Mouse (Mus musculus): ENCODE measurements around the gene Cela2a. TPM values are rescaled to one million over a fixed set of nuclear protein-coding genes. Genes with fewer than 3 reads are reported as not detected.

Gene Cela2a
- polyA plus RNA-seq (2015; fragmentation: Nextera tagmentation; extraction: Ambion mirVana), result 18.1 and 22.4 TPM in 2 replicates

DNA sequence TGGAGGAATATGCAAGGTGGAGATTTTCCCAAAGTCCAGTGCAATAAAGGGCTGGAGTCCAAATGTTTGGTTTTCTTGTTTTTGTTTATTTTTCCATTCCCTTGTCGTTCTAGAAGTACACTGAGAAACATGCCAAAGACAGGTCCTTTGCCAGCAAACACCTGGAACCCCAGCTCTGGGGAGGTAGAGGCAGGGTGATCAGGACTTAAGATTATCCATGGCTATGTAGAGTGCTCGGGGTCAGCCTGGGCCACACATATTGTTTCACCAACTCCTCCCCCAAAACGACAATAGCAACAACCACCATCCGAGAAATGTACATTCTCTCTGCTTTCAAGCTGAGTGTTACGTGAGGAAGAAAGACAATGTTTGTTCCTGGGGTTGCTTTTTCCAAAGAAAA is at the start of gene Cela2a:
Cela2a (minus strand) TSS at position 101 of the 400 bp plus-strand sequence.
- no peaks in the 10 kb centered on the region for H3K9me3 ChIP-seq (ENCODE audit: control insufficient read depth, low read length)
- H3K9ac ChIP-seq (ENCODE audit: low read length), result no peak within 1 kb of the TSS
- no peak within 1 kb of the TSS for H3K4me2 ChIP-seq (replicated peaks; ENCODE audit: low read depth)
- no peaks in the 10 kb centered on the region for H3K4me1 ChIP-seq (replicated peaks; ENCODE audit: control insufficient read depth, insufficient read depth)
- no peaks in the 10 kb centered on the region for H3K36me3 ChIP-seq (ENCODE audit: control insufficient read depth, insufficient read depth, low read length)
- no peak for ATAC-seq (ENCODE audit: low FRiP score, low TSS enrichment)
- no peaks in the 10 kb centered on the region for H3K27me3 ChIP-seq (ENCODE audit: control insufficient read depth, insufficient read depth, low read length)
- WGBS, result 50% methylated on average over 5 of the region's 5 CpGs
- H3K4me3 ChIP-seq (ENCODE audit: low read depth, low read length), result no peak within 1 kb of the TSS
- DNase-seq (ENCODE audit: low spot score), result no peak
- no peak for TF ChIP-seq EP300 (optimal IDR thresholded peaks at IDR 0.05)
- no peak for TF ChIP-seq CTCF (IDR thresholded peaks at IDR 0.05; ENCODE audit: low read depth)
- H3K27ac ChIP-seq (replicated peaks), result no peak within 1 kb of the TSS

DNA sequence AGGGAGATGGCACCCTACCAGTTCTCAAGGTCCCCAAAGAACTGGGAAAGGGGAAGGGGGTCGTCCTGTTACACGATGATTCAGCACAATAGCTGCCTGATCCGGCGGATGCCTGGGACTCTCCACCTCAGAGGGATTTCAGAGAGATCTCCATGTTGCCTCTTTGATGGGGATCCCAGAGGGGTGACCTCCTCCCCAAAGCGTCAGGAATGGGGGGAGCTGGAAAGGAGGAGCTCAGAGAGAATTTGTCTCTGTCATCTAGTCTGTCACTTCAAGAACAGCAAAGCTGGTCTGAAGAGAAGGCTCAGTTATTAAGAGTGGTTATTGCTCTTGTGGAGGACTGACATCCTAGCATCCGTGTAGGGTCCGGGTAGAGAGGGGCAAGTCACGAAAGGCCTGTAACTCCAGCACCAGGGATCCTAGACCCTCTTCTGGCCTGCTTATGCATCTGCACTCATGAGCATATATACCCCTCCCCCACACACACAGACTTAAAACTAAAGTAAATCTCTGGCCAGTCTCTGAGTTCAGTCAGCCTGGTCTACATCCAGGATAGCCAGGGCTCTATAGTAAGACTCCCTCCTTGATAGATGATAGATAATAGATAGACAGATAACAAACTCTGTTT is 49.6 kb upstream of the Cela2a start:
- WGBS, result 34% methylated on average over 8 of the region's 8 CpGs
- no peaks in the 10 kb centered on the region for H3K36me3 ChIP-seq (ENCODE audit: control insufficient read depth, insufficient read depth, low read length)
- no peaks in the 10 kb centered on the region for H3K27me3 ChIP-seq (ENCODE audit: control insufficient read depth, insufficient read depth, low read length)
- DNase-seq (ENCODE audit: low spot score) (no peak), ATAC-seq (ENCODE audit: low FRiP score, low TSS enrichment) (no peak)
- H3K27ac ChIP-seq (replicated peaks), result no peak overlapping the region
- H3K4me2 ChIP-seq (replicated peaks; ENCODE audit: low read depth), result peak overlapping the region; percentile 95
- H3K9ac ChIP-seq (ENCODE audit: low read length), result peak overlapping the region; percentile 90; the same call in 1 of the 2 replicates
- H3K9me3 ChIP-seq (ENCODE audit: control insufficient read depth, low read length), result no peaks in the 10 kb centered on the region
- H3K4me1 ChIP-seq (replicated peaks; ENCODE audit: control insufficient read depth, insufficient read depth), result peaks cover 8% of the 10 kb centered on the region; the same call in 1 of the 2 replicates
- H3K4me3 ChIP-seq (ENCODE audit: low read depth, low read length), result no peak overlapping the region
- TF ChIP-seq CTCF (IDR thresholded peaks at IDR 0.05; ENCODE audit: low read depth), result 0 out of 2 replicates have a peak, but pooled peaks have one; percentile 25
- TF ChIP-seq EP300 (optimal IDR thresholded peaks at IDR 0.05), result no peak

DNA sequence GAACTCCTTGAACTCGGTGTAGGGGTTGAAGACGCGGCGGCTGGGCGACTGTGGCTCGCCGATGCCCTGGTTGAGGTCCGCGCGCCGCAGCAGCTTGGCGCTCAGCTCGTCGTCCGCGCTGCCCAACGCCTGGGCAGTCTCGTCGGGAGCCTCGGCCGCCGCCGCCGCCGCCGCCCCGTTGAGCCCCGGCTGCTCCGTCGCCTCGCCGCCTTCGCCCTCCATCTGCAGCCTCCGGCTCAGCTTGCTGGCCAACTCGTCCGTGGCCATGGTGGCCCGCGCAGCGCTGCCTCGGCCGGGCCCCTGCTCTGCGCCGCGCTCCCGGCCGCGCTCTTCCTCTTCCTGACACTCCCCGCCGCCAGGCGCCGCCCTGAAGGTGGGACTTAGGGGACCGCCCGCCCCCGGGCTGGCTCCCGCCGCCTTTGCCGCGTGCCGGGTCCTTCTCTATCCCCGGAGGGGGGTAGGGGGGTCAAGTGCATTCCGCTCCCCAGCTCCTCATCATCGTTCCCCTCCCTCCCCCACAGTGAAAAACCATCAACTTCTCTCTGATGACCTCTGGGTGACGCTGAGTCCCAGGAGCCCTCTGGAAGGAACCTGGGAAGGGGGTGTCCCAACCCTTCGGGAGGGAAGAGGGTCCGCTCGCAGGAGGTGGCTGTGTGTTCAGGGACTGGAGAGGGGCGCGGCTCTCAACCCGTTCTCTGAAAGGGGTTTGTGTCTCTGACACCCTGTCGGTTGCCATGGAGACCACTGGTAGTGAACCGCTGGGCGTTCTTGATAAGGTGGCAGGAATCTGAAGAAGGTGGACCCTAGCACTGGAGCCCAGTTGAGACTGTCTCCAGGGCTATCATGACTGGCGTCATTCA is 48.9 kb upstream of the Cela2a start, which contains the start of gene Efhd2:
Efhd2 (minus strand) TSS at position 320 of the 860 bp plus-strand sequence.
- no peaks in the 10 kb centered on the region for H3K9me3 ChIP-seq (ENCODE audit: control insufficient read depth, low read length)
- ATAC-seq (ENCODE audit: low FRiP score, low TSS enrichment) (peak; percentile 80), DNase-seq (ENCODE audit: low spot score) (peak; percentile 86)
- peaks cover 9% of the 10 kb centered on the region for H3K4me1 ChIP-seq (replicated peaks; ENCODE audit: control insufficient read depth, insufficient read depth)
- under 1% methylated on average over 37 of the region's 73 CpGs for WGBS
- H3K9ac ChIP-seq (ENCODE audit: low read length), result peak within 1 kb of the TSS; percentile 90
- TF ChIP-seq EP300 (optimal IDR thresholded peaks at IDR 0.05) (no peak), CTCF (IDR thresholded peaks at IDR 0.05; ENCODE audit: low read depth) (peak; percentile 51)
- peak within 1 kb of the TSS; percentile 95 for H3K4me2 ChIP-seq (replicated peaks; ENCODE audit: low read depth)
- H3K36me3 ChIP-seq (ENCODE audit: control insufficient read depth, insufficient read depth, low read length), result no peaks in the 10 kb centered on the region
- H3K4me3 ChIP-seq (ENCODE audit: low read depth, low read length), result peak within 1 kb of the TSS; percentile 88
- H3K27ac ChIP-seq (replicated peaks), result peak within 1 kb of the TSS; percentile 83
- H3K27me3 ChIP-seq (ENCODE audit: control insufficient read depth, insufficient read depth, low read length), result no peaks in the 10 kb centered on the region

DNA sequence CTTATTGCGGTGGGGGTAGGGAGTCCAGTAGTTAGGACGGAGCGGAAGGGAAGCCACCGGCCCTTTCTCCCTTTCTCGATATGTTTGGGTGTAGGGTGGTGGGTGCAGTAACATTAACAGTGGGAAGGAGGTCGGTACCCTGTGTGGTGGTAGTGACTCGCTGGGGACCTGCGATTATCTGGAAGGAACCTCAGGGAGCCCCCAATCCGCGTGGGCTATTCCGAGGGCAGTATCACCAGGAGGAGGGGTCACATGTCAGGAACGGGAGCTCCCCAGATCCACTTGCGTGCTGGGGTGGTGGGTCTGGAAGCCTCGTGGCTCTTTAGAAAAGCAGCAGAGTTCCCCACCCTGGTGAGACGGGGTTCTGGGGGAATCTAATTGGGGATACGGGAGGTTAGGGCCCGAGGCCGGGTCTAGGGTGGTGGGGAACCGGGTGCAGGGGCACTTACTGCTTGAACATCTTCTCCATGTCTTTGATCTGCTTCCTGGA is 48.2 kb upstream of the Cela2a start:
- H3K9me3 ChIP-seq (ENCODE audit: control insufficient read depth, low read length), result no peaks in the 10 kb centered on the region
- DNase-seq (ENCODE audit: low spot score) (no peak), ATAC-seq (ENCODE audit: low FRiP score, low TSS enrichment) (no peak)
- 1% methylated on average over 19 of the region's 19 CpGs for WGBS
- peak overlapping the region; percentile 88 for H3K4me3 ChIP-seq (ENCODE audit: low read depth, low read length)
- peak overlapping the region; percentile 90 for H3K9ac ChIP-seq (ENCODE audit: low read length)
- H3K27me3 ChIP-seq (ENCODE audit: control insufficient read depth, insufficient read depth, low read length), result no peaks in the 10 kb centered on the region
- TF ChIP-seq CTCF (IDR thresholded peaks at IDR 0.05; ENCODE audit: low read depth), result no peak
- TF ChIP-seq EP300 (optimal IDR thresholded peaks at IDR 0.05), result no peak
- peak overlapping the region; percentile 83 for H3K27ac ChIP-seq (replicated peaks)
- no peaks in the 10 kb centered on the region for H3K36me3 ChIP-seq (ENCODE audit: control insufficient read depth, insufficient read depth, low read length)
- H3K4me2 ChIP-seq (replicated peaks; ENCODE audit: low read depth), result peak overlapping the region; percentile 95
- H3K4me1 ChIP-seq (replicated peaks; ENCODE audit: control insufficient read depth, insufficient read depth), result peaks cover 11% of the 10 kb centered on the region

DNA sequence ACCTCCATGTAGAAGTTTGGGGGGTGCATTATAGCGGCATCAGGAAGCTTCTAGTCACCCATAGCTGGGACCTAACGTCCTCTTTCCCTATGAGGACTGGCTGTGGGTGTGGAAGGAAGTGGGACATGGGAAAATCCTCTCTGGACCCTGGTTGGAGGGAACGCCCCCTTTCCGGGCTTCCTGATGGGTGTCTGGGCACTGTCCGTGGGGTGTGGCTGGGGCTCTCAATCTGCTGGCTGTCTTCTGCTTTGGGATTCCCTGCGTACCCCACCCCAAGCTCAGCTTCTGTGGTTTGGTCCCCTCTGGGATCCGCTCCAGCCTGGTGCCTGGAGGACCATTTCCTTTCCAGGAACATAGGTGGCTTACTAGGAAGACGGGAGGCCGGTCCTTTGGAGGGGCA is 47.0 kb upstream of the Cela2a start:
- peak overlapping the region; percentile 83 for H3K27ac ChIP-seq (replicated peaks)
- ATAC-seq (ENCODE audit: low FRiP score, low TSS enrichment), result no peak
- H3K27me3 ChIP-seq (ENCODE audit: control insufficient read depth, insufficient read depth, low read length), result no peaks in the 10 kb centered on the region

More for the DNA sequence above, 47.0 kb upstream of the Cela2a start:
- Histone ChIP-seq H3K9me3 (ENCODE audit: control insufficient read depth, low read length) (no peaks in the 10 kb centered on the region), H3K4me1 (replicated peaks; ENCODE audit: control insufficient read depth, insufficient read depth) (peaks cover 13% of the 10 kb centered on the region), H3K4me3 (ENCODE audit: low read depth, low read length) (peak overlapping the region; percentile 88), H3K36me3 (ENCODE audit: control insufficient read depth, insufficient read depth, low read length) (no peaks in the 10 kb centered on the region), H3K4me2 (replicated peaks; ENCODE audit: low read depth) (peak overlapping the region; percentile 95), H3K9ac (ENCODE audit: low read length) (peak overlapping the region; percentile 90)
- no peak for DNase-seq (ENCODE audit: low spot score)
- WGBS, result 52% methylated on average over 9 of the region's 9 CpGs
- no peak for TF ChIP-seq EP300 (optimal IDR thresholded peaks at IDR 0.05)
- TF ChIP-seq CTCF (IDR thresholded peaks at IDR 0.05; ENCODE audit: low read depth), result no peak

All from stomach, postnatal 0 days (tissue).